Mouse (Mus musculus): Measurements from ENCODE around the gene Igfals. TPM values are rescaled to one million over a fixed set of nuclear protein-coding genes. Genes with fewer than 3 reads are reported as not detected.

The Igfals gene
- polyA plus RNA-seq, 1 experiment from 2014 or later = 0.84 TPM

DNA sequence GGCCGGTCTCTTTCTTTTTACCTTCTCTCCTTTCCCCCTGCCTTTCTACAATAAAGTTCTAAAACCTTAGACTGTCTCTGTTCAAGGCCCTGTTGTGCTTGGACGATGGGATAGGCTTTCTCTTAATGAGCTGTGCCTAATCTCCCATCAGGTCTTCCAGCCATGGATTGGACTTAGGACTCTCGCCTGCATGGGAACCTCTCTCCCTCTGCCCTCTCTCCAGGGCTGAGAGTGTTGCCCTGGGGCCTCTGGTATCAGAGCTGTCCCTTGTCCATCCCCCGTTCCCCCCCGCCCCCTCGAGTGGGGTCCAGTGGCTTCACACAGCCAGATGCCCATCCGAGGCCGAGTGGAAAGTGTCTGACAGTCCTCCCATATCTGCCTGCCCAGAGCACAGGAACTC is 9.2 kb downstream of the Igfals start:
- Histone ChIP-seq H3K27me3 (ENCODE audit: low read depth, poor library complexity, severe bottlenecking) (no peaks in the 10 kb centered on the region), H3K9me3 (replicated peaks) (no peaks in the 10 kb centered on the region), H3K4me1 (peaks cover 21% of the 10 kb centered on the region), H3K4me3 (no peak overlapping the region), H3K27ac (no peak overlapping the region), H3K36me3 (no peaks in the 10 kb centered on the region)
- 86% methylated on average over 8 of the region's 8 CpGs for WGBS
- no peak for DNase-seq (ENCODE audit: low spot score)

DNA sequence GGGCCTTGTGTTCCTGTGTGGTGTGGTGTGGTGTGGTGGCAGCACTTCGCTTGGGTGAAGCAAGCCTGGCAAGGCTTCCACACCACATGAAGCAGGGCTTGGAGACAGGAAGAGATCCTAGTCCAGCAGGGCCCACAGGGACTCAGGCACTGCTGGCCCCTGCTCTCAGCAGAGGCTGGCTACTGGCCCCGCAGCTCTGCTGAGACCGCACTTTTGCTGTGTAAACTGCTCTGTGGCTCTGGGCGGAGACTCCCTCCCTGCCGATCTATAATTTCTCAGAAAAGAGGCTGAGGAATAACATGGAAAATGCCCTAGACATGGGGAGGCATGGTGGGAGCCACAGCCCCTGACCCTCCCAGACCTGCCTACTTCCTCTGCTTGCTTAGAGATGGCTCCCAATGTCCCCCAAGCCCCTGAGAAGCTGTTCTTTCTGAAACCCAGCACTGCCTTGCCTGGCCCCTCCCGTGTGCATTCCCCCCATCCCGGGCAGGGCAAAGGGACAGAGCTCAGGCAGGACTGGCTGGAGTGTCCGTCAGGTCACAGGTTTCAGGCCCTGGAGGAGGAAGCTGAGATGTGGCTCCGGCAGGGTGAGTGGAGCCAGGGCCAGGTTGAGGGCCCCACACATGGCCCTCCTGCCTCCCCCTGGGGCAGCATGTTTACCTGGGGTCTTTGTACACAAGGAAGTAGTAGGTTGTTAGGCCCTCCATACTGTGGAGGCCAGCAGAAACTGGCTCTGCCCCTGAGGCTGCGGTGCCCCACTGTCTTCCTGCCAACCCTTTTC is 11.7 kb downstream of the Igfals start:
- Histone ChIP-seq H3K9me3 (replicated peaks) (no peaks in the 10 kb centered on the region), H3K27me3 (ENCODE audit: low read depth, poor library complexity, severe bottlenecking) (no peaks in the 10 kb centered on the region), H3K36me3 (peaks cover 3% of the 10 kb centered on the region), H3K4me1 (peaks cover 21% of the 10 kb centered on the region), H3K4me3 (peak overlapping the region; percentile 4; the same call in 1 of the 2 replicates), H3K27ac (peak overlapping the region; percentile 75)
- no peak for DNase-seq (ENCODE audit: low spot score)
- 61% methylated on average over 10 of the region's 10 CpGs for WGBS

DNA sequence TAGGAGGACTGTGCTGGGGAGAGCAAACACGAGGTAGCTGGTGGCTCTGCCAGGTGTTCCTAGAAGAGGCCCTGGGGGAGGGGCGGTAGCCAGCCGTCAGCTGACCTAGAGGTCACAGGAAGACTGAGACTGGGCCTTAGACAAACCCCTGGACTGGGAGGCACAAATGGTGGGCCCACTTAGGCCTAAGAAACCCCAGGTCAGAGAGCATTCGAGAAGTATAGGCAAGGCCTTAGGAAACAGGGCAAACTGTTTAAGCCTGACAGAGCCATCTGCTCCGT is 12.3 kb downstream of the Igfals start:
- Histone ChIP-seq H3K27me3 (ENCODE audit: low read depth, poor library complexity, severe bottlenecking) (no peaks in the 10 kb centered on the region), H3K27ac (peak overlapping the region; percentile 75), H3K4me3 (peak overlapping the region; percentile 4; the same call in 1 of the 2 replicates), H3K9me3 (replicated peaks) (no peaks in the 10 kb centered on the region), H3K4me1 (peaks cover 21% of the 10 kb centered on the region), H3K36me3 (peaks cover 8% of the 10 kb centered on the region)
- WGBS = 37% methylated on average over 5 of the region's 5 CpGs
- no peak for DNase-seq (ENCODE audit: low spot score)

DNA sequence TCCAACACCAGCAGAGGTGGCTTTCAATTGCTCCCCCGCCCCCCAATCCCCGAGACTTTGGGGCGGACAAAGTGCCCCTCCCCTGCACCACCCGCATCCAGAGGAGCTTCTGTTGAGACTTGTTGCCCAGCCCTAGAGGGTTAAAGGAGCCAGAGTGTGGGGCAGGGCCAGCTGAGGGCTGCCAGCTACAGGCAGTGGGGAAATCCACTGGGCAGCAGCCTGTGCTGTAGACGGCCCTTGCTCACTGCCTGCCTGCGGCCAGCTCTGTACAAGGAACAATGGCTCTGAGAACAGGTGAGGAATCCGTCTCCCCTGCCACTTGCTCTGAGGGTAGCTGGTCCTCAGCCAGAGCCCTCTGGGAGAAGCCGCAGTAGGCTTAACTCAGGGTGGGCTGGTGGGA is 12.7 kb downstream of the Igfals start:
- WGBS = 74% methylated on average over 8 of the region's 8 CpGs
- H3K4me1 ChIP-seq = peaks cover 21% of the 10 kb centered on the region
- H3K27ac ChIP-seq = peak overlapping the region; percentile 75

DNA sequence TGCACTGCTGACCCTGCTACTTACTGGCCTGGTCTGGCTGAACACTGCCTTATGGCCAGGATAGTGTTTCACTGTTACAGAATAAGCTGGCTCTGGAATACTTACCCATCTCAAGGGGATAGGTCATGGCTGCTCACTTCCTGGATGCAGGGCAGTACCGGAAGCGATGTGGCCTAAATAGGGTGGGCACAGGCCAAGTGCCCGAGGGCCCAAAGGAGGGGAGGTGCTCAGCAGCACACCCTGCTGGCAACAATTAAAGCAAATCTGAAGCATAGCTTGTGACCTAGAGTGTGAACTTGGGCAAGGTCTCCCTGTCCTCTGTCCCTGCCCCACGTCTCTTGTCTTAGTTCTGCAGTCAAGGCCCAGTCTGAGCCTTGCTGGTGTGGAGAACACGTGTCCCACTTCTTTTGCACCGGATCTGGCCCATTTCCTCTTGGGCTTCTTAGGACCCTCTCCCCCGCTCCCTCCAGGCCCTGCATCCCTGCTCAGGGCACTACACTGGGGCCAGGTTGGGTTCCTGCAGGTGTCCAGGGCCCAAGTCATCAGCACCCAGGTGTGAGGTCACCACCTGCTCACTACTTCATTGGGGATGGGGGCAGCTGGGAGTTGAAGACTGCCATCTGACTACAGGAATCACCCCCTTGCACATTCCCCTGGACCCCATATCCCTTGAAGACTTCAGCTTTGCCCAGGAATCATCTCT is 16.1 kb downstream of the Igfals start:
- no peaks in the 10 kb centered on the region for H3K27me3 ChIP-seq (ENCODE audit: low read depth, poor library complexity, severe bottlenecking)
- H3K9me3 ChIP-seq (replicated peaks) = no peaks in the 10 kb centered on the region
- peaks cover 25% of the 10 kb centered on the region for H3K36me3 ChIP-seq
- no peak overlapping the region for H3K27ac ChIP-seq
- H3K4me3 ChIP-seq = no peak overlapping the region
- no peak for DNase-seq (ENCODE audit: low spot score)
- peaks cover 29% of the 10 kb centered on the region for H3K4me1 ChIP-seq
- 47% methylated on average over 7 of the region's 7 CpGs for WGBS

More for the DNA sequence above, 12.7 kb downstream of the Igfals start:
- DNase-seq (ENCODE audit: low spot score) = no peak
- Histone ChIP-seq H3K9me3 (replicated peaks) (no peaks in the 10 kb centered on the region), H3K4me3 (no peak overlapping the region), H3K36me3 (peaks cover 13% of the 10 kb centered on the region), H3K27me3 (ENCODE audit: low read depth, poor library complexity, severe bottlenecking) (no peaks in the 10 kb centered on the region)

DNA sequence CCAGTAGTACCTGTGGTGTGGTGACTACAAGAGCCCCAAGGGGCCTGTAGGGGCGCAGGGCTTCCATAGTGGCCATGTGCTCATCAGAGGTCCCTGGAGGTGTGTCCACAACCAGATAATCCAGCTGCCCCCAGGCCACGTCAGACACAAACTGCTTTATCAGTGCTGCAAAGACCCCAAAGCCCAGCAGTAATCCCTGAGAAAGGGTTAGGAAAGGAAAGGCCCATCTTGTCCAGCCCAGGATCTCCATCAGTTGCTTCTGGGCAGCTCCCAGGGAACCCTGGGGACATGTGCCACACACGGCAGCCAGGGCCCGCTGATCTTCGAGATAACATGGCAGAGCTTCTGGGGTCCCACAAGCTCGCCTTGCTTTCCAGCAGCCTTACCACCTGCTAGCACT is 18.6 kb downstream of the Igfals start:
- H3K9me3 ChIP-seq (replicated peaks) = no peaks in the 10 kb centered on the region
- peaks cover 35% of the 10 kb centered on the region for H3K36me3 ChIP-seq
- no peaks in the 10 kb centered on the region for H3K27me3 ChIP-seq (ENCODE audit: low read depth, poor library complexity, severe bottlenecking)
- 94% methylated on average over 6 of the region's 6 CpGs for WGBS
- H3K27ac ChIP-seq = no peak overlapping the region
- H3K4me1 ChIP-seq = peaks cover 24% of the 10 kb centered on the region
- no peak for DNase-seq (ENCODE audit: low spot score)
- no peak overlapping the region for H3K4me3 ChIP-seq

DNA sequence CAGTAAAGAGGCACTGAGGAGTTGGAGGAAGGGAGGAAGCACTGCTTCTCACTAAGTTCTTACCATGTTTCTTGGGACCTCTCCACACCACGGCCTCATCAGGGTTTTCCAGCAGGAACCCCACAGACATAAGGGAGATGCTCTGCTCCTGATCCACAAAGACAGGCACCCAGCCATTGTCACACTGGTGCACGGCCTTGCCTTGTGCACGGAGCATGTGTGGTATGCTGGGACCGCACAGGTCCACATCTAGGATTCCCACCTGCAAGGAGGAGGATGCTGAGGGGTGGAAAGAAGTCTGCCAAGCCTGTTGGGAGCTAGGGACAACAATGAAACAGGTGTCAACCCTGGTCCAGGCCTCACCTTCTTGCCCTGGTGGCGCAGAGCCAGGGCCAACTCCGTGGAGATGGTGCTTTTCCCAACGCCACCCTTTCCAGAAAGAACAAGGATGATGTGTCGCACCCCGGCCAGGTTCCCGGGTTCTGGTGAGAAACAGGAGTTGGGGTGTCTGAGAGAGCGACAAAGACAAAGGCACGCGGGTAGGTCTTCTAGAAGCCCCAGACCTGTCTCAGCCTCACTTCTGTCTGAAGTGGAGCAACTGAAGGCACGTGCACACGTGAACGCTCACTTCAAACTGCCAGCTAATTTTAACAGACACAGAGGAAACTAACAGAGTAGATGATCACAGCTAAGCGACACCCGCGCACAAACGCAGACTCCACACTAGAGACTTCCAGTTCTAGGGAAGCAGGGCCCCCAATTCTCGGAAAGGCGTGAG is 19.7 kb downstream of the Igfals start:
- peak overlapping the region; percentile 47 for H3K27ac ChIP-seq

DNA sequence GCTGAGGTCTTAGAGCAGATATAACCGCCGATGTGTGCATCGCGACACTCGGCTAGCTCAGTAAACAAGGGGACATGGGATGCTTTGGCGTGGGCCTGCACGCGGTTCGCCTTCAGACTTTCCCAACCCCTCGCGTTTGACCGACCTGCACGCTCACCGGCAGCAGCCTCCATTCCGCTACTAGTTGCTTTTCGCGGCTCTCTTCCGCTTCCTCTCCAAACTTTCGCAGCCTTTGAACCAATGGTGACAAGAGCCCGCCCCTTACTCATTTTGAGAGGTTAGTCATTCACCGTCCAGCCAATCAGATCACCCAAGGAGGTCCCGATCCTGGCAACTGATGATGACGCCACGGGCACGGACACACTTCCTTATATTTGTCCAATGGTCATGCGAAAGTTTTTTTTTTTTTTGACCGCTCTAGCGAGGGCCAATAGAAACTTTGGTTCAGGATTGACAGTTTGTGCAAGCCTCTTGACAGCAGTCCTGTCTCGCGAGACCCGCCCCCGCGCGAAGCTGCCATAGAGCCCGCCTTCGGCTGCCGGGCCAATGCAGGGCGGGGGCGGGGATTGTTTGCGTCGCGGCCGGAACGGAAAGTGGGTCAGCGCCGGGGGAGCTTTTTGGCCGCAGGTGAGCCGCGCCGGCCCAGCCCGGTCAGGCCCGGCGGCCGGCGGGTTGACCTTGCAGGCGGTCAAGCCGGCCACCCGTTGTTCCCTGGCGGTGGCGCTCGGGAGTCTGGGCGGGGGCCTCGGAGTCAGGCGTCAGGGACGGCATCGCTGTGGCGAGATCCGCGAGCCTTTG is 20.5 kb downstream of the Igfals start, which contains the start of the genes Nubp2 and Spsb3:
Nubp2 (minus strand) TSS at position 216 of the 798 bp plus-strand sequence.
Spsb3 (plus strand) TSS at position 510 of the 798 bp plus-strand sequence.
- under 1% methylated on average over 69 of the region's 69 CpGs for WGBS
- Histone ChIP-seq H3K27ac (peak within 1 kb of the TSS; percentile 82), H3K9me3 (replicated peaks) (no peaks in the 10 kb centered on the region), H3K27me3 (ENCODE audit: low read depth, poor library complexity, severe bottlenecking) (no peaks in the 10 kb centered on the region), H3K36me3 (peaks cover 55% of the 10 kb centered on the region), H3K4me3 (peak within 1 kb of the TSS; percentile 89), H3K4me1 (peaks cover 24% of the 10 kb centered on the region)
- DNase-seq (ENCODE audit: low spot score) = peak; percentile 96

More for the DNA sequence above, 19.7 kb downstream of the Igfals start:
- peaks cover 24% of the 10 kb centered on the region for H3K4me1 ChIP-seq
- no peaks in the 10 kb centered on the region for H3K27me3 ChIP-seq (ENCODE audit: low read depth, poor library complexity, severe bottlenecking)
- H3K9me3 ChIP-seq (replicated peaks) = no peaks in the 10 kb centered on the region
- WGBS = 26% methylated on average over 22 of the region's 22 CpGs
- no peak for DNase-seq (ENCODE audit: low spot score)
- H3K36me3 ChIP-seq = peaks cover 47% of the 10 kb centered on the region
- peak overlapping the region; percentile 89 for H3K4me3 ChIP-seq

DNA sequence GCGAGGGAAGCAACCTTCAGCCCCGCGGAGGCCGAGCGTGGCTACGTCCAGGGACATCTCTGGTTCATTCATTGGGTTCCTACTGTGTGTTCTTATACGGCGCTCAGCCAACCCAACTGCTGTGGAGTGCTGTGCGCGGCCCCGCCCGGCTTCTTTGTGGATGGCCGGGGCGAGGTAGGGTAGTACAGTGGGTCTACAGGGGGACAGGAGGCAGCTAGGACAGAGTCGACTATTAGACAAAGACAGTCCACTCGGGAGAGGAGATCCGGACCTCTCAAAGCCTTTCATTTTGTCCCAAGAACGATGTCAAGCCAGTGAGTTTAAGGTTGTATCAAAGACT is 21.1 kb downstream of the Igfals start:
- WGBS = 2% methylated on average over 18 of the region's 18 CpGs
- peaks cover 24% of the 10 kb centered on the region for H3K4me1 ChIP-seq

DNA sequence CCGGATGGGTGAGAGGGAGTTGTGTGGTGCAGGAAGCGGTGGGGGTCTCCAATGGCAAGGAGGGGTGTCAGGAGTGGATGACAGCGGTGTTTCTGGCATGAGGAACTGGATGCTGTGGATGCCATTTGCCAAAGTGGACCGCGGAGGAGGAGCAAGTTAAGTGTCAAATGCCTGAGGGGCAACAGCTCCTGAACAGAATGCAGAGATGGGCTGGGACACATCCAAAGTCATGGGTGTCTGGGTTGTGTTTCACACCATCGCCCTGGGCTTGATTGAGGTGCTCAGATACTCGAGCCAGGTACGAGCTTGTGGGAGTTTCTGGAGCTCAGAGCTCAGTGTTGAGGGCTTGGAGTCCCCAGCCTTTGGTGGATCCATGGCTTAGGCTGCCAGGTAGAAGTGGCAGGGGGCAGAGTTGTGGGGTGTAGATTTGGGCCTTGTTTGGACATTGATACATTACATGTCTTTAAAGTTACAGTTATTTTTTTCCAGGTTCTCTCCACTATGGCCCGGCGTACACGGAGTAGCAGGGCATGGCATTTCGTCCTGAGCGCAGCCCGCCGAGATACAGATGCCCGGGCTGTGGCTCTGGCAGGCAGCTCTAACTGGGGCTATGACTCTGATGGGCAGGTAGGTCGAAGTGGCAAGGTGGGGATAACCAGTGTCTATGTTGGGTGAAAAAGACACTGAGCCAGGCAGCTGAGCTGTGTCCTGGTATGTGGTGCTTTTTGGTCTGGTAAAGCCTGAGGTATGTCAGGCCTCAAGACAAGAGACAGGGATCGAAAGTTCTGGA is 21.7 kb downstream of the Igfals start:
- peak overlapping the region; percentile 82 for H3K27ac ChIP-seq
- peaks cover 64% of the 10 kb centered on the region for H3K36me3 ChIP-seq
- H3K27me3 ChIP-seq (ENCODE audit: low read depth, poor library complexity, severe bottlenecking) = no peaks in the 10 kb centered on the region
- H3K9me3 ChIP-seq (replicated peaks) = no peaks in the 10 kb centered on the region
- peak overlapping the region; percentile 89 for H3K4me3 ChIP-seq
- H3K4me1 ChIP-seq = peaks cover 24% of the 10 kb centered on the region
- WGBS = 66% methylated on average over 18 of the region's 18 CpGs
- no peak for DNase-seq (ENCODE audit: low spot score)

More for the DNA sequence above, 21.1 kb downstream of the Igfals start:
- peaks cover 60% of the 10 kb centered on the region for H3K36me3 ChIP-seq
- H3K27ac ChIP-seq = peak overlapping the region; percentile 82
- H3K27me3 ChIP-seq (ENCODE audit: low read depth, poor library complexity, severe bottlenecking) = no peaks in the 10 kb centered on the region
- H3K4me3 ChIP-seq = peak overlapping the region; percentile 89
- DNase-seq (ENCODE audit: low spot score) = no peak
- no peaks in the 10 kb centered on the region for H3K9me3 ChIP-seq (replicated peaks)

DNA sequence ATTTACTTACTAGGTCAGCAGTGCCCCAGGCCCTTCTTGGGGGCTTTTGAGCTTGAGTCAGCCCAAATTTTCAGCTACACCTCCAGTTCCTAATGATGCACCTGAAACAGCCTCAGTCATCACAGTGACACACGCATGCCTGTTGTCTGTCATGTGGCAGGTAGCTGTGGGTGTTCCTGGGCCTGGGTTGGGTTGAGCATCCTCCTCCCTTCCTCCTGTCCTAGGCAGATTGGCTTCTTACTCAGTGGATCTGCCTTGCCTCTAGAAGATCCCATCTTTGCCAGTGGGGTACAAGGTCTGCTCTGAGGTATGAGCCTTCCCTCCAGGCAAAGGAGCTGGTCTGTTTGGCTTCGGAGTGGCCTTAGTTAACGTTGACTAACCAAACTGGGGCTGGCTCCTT is 23.1 kb downstream of the Igfals start:
- DNase-seq (ENCODE audit: low spot score) = no peak
- Histone ChIP-seq H3K36me3 (peaks cover 64% of the 10 kb centered on the region), H3K9me3 (replicated peaks) (no peaks in the 10 kb centered on the region), H3K4me3 (no peak overlapping the region), H3K27me3 (ENCODE audit: low read depth, poor library complexity, severe bottlenecking) (no peaks in the 10 kb centered on the region), H3K27ac (no peak overlapping the region), H3K4me1 (peaks cover 28% of the 10 kb centered on the region)
- 92% methylated on average over 3 of the region's 3 CpGs for WGBS
